Mouse (Mus musculus) heart, embryonic 11.5 days (tissue): ENCODE data around the gene Astn2. TPM values are rescaled to one million over a fixed set of nuclear protein-coding genes. Genes with fewer than 3 reads are reported as not detected.

Source experiments
- ATAC-seq: fragments of 200-750 bp; cut with Nextera tagmentation; replicated peaks from 2 replicates; pipeline ENCODE4 v1.8.0; 2017; ENCODE audit warnings: moderate library complexity; ENCODE audit not compliant: insufficient number of reproducible peaks, low FRiP score, low TSS enrichment
- H3K27ac ChIP-seq: fragments of 300-500 bp; sonication (generic); 2 replicates; pipeline ENCODE4 v1.5.1; 2014; ENCODE audit warnings: mild to moderate bottlenecking, low read depth, low read length
- H3K27me3 ChIP-seq: fragments of 300-500 bp; sonication (generic); 2 replicates; pipeline ENCODE4 v1.6.1; 2014; ENCODE audit warnings: mild to moderate bottlenecking, low read length, mixed read lengths; ENCODE audit not compliant: control insufficient read depth, insufficient read depth
- H3K36me3 ChIP-seq: fragments of 300-500 bp; sonication (generic); 2 replicates; pipeline ENCODE4 v1.6.1; 2014; ENCODE audit warnings: mild to moderate bottlenecking, low read length, moderate library complexity, mixed read lengths; ENCODE audit not compliant: control insufficient read depth, insufficient read depth
- H3K4me1 ChIP-seq: fragments of 300-500 bp; sonication (generic); 2 replicates; pipeline ENCODE4 v1.6.1; 2014; ENCODE audit warnings: low read length; ENCODE audit not compliant: control insufficient read depth, insufficient read depth
- H3K4me2 ChIP-seq: fragments of 300-500 bp; sonication (generic); 2 replicates; pipeline ENCODE4 v1.6.1; 2014; ENCODE audit warnings: mild to moderate bottlenecking, moderate library complexity
- H3K4me3 ChIP-seq: fragments of 300-500 bp; sonication (generic); 2 replicates; pipeline ENCODE4 v1.5.1; 2014; ENCODE audit warnings: low read depth, low read length
- H3K9ac ChIP-seq: fragments of 300-500 bp; sonication (generic); 2 replicates; pipeline ENCODE4 v1.6.1; 2014; ENCODE audit warnings: mild to moderate bottlenecking, low read depth, low read length, moderate library complexity
- H3K9me3 ChIP-seq: fragments of 300-500 bp; sonication (generic); replicated peaks from 2 replicates; pipeline ENCODE4 v1.6.1; 2016; ENCODE audit warnings: low read length; ENCODE audit not compliant: control insufficient read depth
- WGBS: fragments of 180-500 bp; shearing (Covaris S2); extraction: QIAGEN DNeasy Blood & Tissue Kit; methylation state at CpG from one replicate; pipeline ENCODE4 v1.1.7; 2014; ENCODE audit not compliant: insufficient replicate concordance; 5-methylcytosine and 5-hydroxymethylcytosine counted together
- polyA plus RNA-seq: library from polyadenylated mRNA; unstranded; fragments of >200 nt; fragmentation: Nextera tagmentation; extraction: Ambion mirVana; gene quantifications from 2 replicates; pipeline ENCODE4 v1.2.1, GENCODE M21; 2014

Gene Astn2
- polyA plus RNA-seq, 1 experiment from 2014 or later, result 0.14 TPM

GRCm38 (mm10) chr4:65545582-65545981, 858.8 kb downstream of the Astn2 start:
- Histone ChIP-seq H3K4me2 (no peak overlapping the region), H3K27me3 (no peaks in the 10 kb centered on the region), H3K9ac (no peak overlapping the region), H3K9me3 (no peaks in the 10 kb centered on the region), H3K27ac (no peak overlapping the region), H3K4me1 (no peaks in the 10 kb centered on the region), H3K36me3 (no peaks in the 10 kb centered on the region), H3K4me3 (no peak overlapping the region)
- 61% methylated on average over 2 of the region's 2 CpGs for WGBS
- ATAC-seq, result no peak

DNA sequence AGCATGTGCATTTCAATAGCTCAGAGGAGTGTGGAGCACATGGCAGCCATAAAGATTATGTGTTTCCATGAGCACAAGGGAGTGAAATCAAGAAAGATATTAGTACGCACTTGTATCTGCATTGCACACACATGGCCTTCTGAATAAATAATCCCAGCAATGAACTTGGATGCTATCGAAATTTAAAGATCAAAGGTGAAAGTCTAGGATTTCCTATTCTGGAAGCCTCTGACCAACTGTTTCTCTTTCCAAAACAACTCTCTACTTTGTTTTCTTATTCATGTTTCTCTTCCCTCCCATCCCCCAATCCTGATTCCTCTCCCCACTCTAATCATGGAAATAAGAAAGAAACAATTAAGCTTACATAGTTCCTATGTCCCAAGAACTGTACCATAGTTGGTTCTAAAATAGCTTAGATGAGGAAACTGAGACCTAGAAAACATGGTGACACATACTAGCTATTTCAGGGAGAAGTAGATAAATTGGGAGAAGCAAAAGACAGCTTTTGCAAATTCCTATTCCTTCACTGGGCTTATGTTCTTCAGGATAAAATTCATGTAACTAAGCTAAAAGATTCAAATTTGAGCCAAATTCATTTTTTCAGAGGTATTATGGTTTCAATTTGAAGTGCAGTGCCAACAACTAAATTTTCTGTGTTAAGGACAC, 872.2 kb downstream of the Astn2 start:
- Histone ChIP-seq H3K4me3 (no peak overlapping the region), H3K36me3 (no peaks in the 10 kb centered on the region), H3K9ac (no peak overlapping the region), H3K4me2 (no peak overlapping the region), H3K27me3 (no peaks in the 10 kb centered on the region), H3K9me3 (no peaks in the 10 kb centered on the region), H3K4me1 (no peaks in the 10 kb centered on the region), H3K27ac (no peak overlapping the region)
- whole genome bisulfite sequencing, result 81% methylated on average over 2 of the region's 2 CpGs
- no peak for ATAC-seq

GRCm38 (mm10) chr4:65531621-65532020, 872.8 kb downstream of the Astn2 start:
- Histone ChIP-seq H3K27ac (no peak overlapping the region), H3K9me3 (no peaks in the 10 kb centered on the region), H3K4me3 (no peak overlapping the region), H3K4me1 (no peaks in the 10 kb centered on the region), H3K36me3 (no peaks in the 10 kb centered on the region), H3K27me3 (no peaks in the 10 kb centered on the region), H3K4me2 (no peak overlapping the region), H3K9ac (no peak overlapping the region)
- no peak for ATAC-seq
- 66% methylated on average over 6 of the region's 6 CpGs for WGBS

DNA sequence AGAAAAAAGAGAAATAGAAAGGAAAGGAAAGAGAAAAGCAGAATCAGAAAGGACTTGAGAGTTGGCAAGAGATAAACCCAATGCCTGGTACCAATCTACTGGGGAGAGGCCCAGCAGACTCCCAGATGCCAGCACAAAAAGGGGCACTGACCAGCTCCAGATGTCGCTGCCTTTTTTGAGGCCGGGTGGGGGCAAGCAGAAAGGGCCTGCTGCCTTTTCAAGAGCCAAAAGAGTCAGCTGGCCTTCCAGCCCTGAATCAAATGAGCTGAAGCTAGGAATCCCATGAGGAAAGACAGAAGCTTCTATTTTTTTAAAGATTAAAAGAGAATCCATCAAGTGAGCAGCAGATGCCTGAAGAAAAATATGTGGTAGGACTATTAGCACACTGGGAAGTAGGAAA, 873.5 kb downstream of the Astn2 start:
- Histone ChIP-seq H3K27me3 (no peaks in the 10 kb centered on the region), H3K4me2 (no peak overlapping the region), H3K4me1 (no peaks in the 10 kb centered on the region), H3K36me3 (no peaks in the 10 kb centered on the region), H3K4me3 (no peak overlapping the region), H3K27ac (no peak overlapping the region), H3K9me3 (no peaks in the 10 kb centered on the region), H3K9ac (no peak overlapping the region)
- 67% methylated on average over 2 of the region's 2 CpGs for WGBS
- no peak for ATAC-seq

DNA sequence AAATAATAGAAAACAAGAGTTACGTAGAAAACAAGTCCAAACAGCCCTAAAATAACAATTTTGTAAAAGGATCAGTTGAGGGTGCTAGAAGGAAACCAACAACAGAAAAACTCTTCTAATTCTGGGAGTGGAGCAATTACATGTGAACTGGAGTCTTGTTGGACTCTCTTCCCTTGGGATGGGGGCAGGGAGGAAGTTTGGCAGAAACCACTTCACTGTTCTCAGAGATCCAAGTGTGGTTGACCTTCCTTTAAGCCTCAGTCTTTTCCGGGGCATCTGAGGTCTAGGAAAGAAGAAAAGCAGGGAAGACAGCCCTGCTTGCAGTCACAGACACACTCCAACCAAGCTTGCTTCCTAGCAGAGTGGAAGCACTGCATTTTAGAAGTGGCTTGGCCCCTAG, 896.3 kb downstream of the Astn2 start:
- no peaks in the 10 kb centered on the region for H3K27me3 ChIP-seq
- WGBS, result 57% methylated on average over 2 of the region's 2 CpGs
- no peaks in the 10 kb centered on the region for H3K4me1 ChIP-seq
- no peak overlapping the region for H3K4me2 ChIP-seq
- no peaks in the 10 kb centered on the region for H3K9me3 ChIP-seq
- ATAC-seq, result no peak
- no peak overlapping the region for H3K4me3 ChIP-seq
- no peak overlapping the region for H3K9ac ChIP-seq
- no peaks in the 10 kb centered on the region for H3K36me3 ChIP-seq
- no peak overlapping the region for H3K27ac ChIP-seq

GRCm38 (mm10) chr4:65506870-65507269, 897.5 kb downstream of the Astn2 start:
- no peak overlapping the region for H3K9ac ChIP-seq
- H3K4me1 ChIP-seq, result no peaks in the 10 kb centered on the region
- no peaks in the 10 kb centered on the region for H3K27me3 ChIP-seq
- H3K4me3 ChIP-seq, result no peak overlapping the region
- H3K36me3 ChIP-seq, result no peaks in the 10 kb centered on the region
- no peak overlapping the region for H3K27ac ChIP-seq
- H3K4me2 ChIP-seq, result no peak overlapping the region
- no peaks in the 10 kb centered on the region for H3K9me3 ChIP-seq
- no peak for ATAC-seq

- WGBS, result 4% methylated on average over 3 of the region's 3 CpGs
- no peak overlapping the region for H3K9ac ChIP-seq
- H3K4me1 ChIP-seq, result peaks cover 9% of the 10 kb centered on the region
- H3K27me3 ChIP-seq, result no peaks in the 10 kb centered on the region
- H3K9me3 ChIP-seq, result no peaks in the 10 kb centered on the region
- no peak overlapping the region for H3K27ac ChIP-seq
- no peak overlapping the region for H3K4me3 ChIP-seq
- no peak overlapping the region for H3K4me2 ChIP-seq
- H3K36me3 ChIP-seq, result no peaks in the 10 kb centered on the region
- peak; percentile 92 for ATAC-seq
These were observed 908.0 kb downstream of the Astn2 start for GRCm38 (mm10) chr4:65496463-65496834.

- Histone ChIP-seq H3K27me3 (no peaks in the 10 kb centered on the region), H3K4me2 (no peak overlapping the region), H3K9me3 (no peaks in the 10 kb centered on the region), H3K9ac (no peak overlapping the region), H3K4me3 (no peak overlapping the region), H3K27ac (no peak overlapping the region), H3K36me3 (no peaks in the 10 kb centered on the region), H3K4me1 (peaks cover 9% of the 10 kb centered on the region)
- 56% methylated on average over 6 of the region's 6 CpGs for WGBS
- ATAC-seq, result no peak
These were observed 908.5 kb downstream of the Astn2 start for GRCm38 (mm10) chr4:65495705-65496462.

GRCm38 (mm10) chr4:65491541-65491940, 912.9 kb downstream of the Astn2 start:
- Histone ChIP-seq H3K4me2 (no peak overlapping the region), H3K4me3 (no peak overlapping the region), H3K27me3 (no peaks in the 10 kb centered on the region), H3K27ac (no peak overlapping the region), H3K4me1 (peaks cover 9% of the 10 kb centered on the region), H3K36me3 (no peaks in the 10 kb centered on the region), H3K9me3 (no peaks in the 10 kb centered on the region), H3K9ac (no peak overlapping the region)
- ATAC-seq, result no peak
- 70% methylated on average over 2 of the region's 2 CpGs for WGBS
